Mouse (Mus musculus) 416B (cell line): Measurements from ENCODE around the gene Taf10.

Experiments
- DNase-seq: peaks from one replicate; pipeline ENCODE4 v3.0.0; 2011; ENCODE audit warnings: low read depth

Taf10 gene

GRCm38 (mm10) chr7:105743926-105744590 lies at the start of gene Taf10:
Gene Taf10 (minus strand): TSS chr7:105744361.
- DNase-seq: peak; percentile 94

GRCm38 (mm10) chr7:105793701-105794100 lies 49.5 kb upstream of the Taf10 start:
- DNase-seq: no peak

- no peak for DNase-seq
Measured at GRCm38 (mm10) chr7:105791147-105791546, 47.0 kb upstream of the Taf10 start.

GRCm38 (mm10) chr7:105787285-105788140 lies 43.4 kb upstream of the Taf10 start, which contains the start of gene Dchs1:
Gene Dchs1 (minus strand): TSS chr7:105787654.
- no peak for DNase-seq

GRCm38 (mm10) chr7:105786506-105787284 lies 42.5 kb upstream of the Taf10 start:
- no peak for DNase-seq

GRCm38 (mm10) chr7:105784556-105784955 lies 40.4 kb upstream of the Taf10 start:
- no peak for DNase-seq

GRCm38 (mm10) chr7:105783861-105784260 lies 39.7 kb upstream of the Taf10 start:
- no peak for DNase-seq

- DNase-seq: peak; percentile 30
Measured at GRCm38 (mm10) chr7:105778553-105779265, 34.5 kb upstream of the Taf10 start.

- peak; percentile 66 for DNase-seq
Measured at GRCm38 (mm10) chr7:105777797-105778552, 33.8 kb upstream of the Taf10 start.

- DNase-seq: no peak
Measured at GRCm38 (mm10) chr7:105777316-105777715, 33.2 kb upstream of the Taf10 start.

- no peak for DNase-seq
Measured at GRCm38 (mm10) chr7:105776026-105776425, 31.9 kb upstream of the Taf10 start.

GRCm38 (mm10) chr7:105774661-105775060 lies 30.5 kb upstream of the Taf10 start:
- DNase-seq: no peak

- no peak for DNase-seq
Measured at GRCm38 (mm10) chr7:105773041-105773440, 28.9 kb upstream of the Taf10 start.

- no peak for DNase-seq
Measured at GRCm38 (mm10) chr7:105772331-105772730, 28.2 kb upstream of the Taf10 start.

GRCm38 (mm10) chr7:105769959-105770358 lies 25.8 kb upstream of the Taf10 start:
- no peak for DNase-seq

- peak; percentile 58 for DNase-seq
Measured at GRCm38 (mm10) chr7:105767729-105768165, 23.6 kb upstream of the Taf10 start.

- no peak for DNase-seq
Measured at GRCm38 (mm10) chr7:105764331-105764730, 20.2 kb upstream of the Taf10 start.

- no peak for DNase-seq
Measured at GRCm38 (mm10) chr7:105762517-105763270, 18.5 kb upstream of the Taf10 start.

- no peak for DNase-seq
Measured at GRCm38 (mm10) chr7:105761813-105762484, 17.8 kb upstream of the Taf10 start.

- DNase-seq: no peak
Measured at GRCm38 (mm10) chr7:105753281-105753680, 9.1 kb upstream of the Taf10 start.
